Mouse (Mus musculus): ENCODE data around the gene Gm6034. TPM values are rescaled to one million over a fixed set of nuclear protein-coding genes. Genes with fewer than 3 reads are reported as not detected.
"Not testable (repeated sequence)": the region's sequence is repeated elsewhere in the genome, so short reads cannot be mapped to it uniquely, and the experiment has no call there.

Gm6034 gene
- polyA plus RNA-seq, 1 experiment from 2014 or later, result not detected

DNA sequence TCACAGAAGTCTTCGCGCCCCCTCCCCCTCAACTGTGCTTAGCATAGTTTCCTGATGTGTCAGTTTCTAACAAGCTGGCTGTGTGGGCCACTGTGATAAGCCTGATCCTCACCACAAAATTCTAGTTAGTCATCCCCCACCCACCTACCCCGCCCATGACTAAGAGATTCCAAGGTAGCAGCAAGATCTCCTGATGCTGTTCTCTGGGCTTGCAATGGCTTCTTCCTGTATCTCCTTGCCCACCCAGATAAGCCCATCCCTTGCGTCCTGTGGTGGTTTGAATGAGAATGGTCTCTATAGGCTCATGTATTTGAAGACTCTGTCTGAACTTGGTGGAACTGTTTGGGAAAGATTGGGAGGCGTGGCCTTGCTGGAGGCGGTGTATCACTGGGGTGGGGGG, 40.8 kb upstream of the Gm6034 start:
- no peak overlapping the region for H3K27ac ChIP-seq
- H3K9ac ChIP-seq, result no peak overlapping the region
- no peak overlapping the region for H3K4me2 ChIP-seq
- WGBS, result 94% methylated on average over 6 of the region's 6 CpGs
- no peak overlapping the region for H3K4me3 ChIP-seq
- peaks cover 7% of the 10 kb centered on the region; the same call in 1 of the 2 replicates for H3K4me1 ChIP-seq
- H3K27me3 ChIP-seq, result no peaks in the 10 kb centered on the region
- ATAC-seq (ENCODE audit: insufficient number of reproducible peaks, insufficient read depth, low FRiP score, low TSS enrichment, low read depth), result no peak
- H3K9me3 ChIP-seq, result no peaks in the 10 kb centered on the region
- peaks cover 5% of the 10 kb centered on the region for H3K36me3 ChIP-seq

DNA sequence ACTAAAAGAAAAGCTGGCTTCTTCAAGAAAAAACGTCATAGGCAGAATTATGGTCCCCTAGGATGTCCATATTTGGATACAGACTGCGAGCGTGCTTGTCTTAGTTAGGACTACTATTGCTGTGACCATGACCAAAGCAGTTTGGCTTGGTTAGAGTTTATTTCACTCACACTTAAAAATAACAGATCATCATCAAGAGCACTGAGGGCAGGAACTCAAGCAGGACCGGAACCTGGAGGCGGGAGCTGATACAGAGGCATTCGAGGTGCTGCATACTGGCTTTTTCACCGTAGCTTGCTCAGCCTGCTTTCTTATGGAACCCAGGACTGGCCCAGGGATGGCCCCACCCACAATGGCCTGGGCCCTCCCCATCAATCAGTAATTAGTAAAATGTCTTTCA, 39.4 kb upstream of the Gm6034 start:
- Histone ChIP-seq H3K9ac (no peak overlapping the region), H3K36me3 (peaks cover 5% of the 10 kb centered on the region), H3K4me2 (no peak overlapping the region), H3K4me3 (no peak overlapping the region), H3K9me3 (no peaks in the 10 kb centered on the region), H3K27ac (no peak overlapping the region), H3K4me1 (no peaks in the 10 kb centered on the region), H3K27me3 (no peaks in the 10 kb centered on the region)
- 90% methylated on average over 7 of the region's 7 CpGs for WGBS
- no peak for ATAC-seq (ENCODE audit: insufficient number of reproducible peaks, insufficient read depth, low FRiP score, low TSS enrichment, low read depth)

DNA sequence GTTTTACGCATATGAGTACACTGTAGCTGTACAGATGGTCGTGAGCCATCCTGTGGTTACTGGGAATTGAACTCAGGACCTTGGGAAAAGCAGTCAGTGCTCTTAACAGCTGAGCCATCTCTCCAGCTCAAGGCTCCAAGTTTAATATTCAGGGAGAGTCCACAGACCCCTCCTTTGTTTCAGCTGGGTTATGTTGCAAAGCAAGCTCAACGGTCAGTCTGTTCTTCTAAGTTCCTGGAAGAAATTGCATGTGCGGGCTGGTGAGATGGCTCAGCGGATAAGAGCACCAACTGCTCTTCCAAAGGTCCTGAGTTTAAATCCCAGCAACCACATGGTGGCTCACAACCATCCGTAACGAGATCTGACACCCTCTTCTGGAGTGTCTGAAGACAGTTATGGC, 38.4 kb upstream of the Gm6034 start:
- H3K27ac ChIP-seq; ATAC-seq (ENCODE audit: insufficient number of reproducible peaks, insufficient read depth, low FRiP score, low TSS enrichment, low read depth); H3K4me1 ChIP-seq; H3K9ac ChIP-seq; H3K4me3 ChIP-seq; H3K36me3 ChIP-seq; H3K4me2 ChIP-seq; H3K9me3 ChIP-seq; H3K27me3 ChIP-seq: not testable (repeated sequence)
- WGBS, result 95% methylated on average over 7 of the region's 7 CpGs

DNA sequence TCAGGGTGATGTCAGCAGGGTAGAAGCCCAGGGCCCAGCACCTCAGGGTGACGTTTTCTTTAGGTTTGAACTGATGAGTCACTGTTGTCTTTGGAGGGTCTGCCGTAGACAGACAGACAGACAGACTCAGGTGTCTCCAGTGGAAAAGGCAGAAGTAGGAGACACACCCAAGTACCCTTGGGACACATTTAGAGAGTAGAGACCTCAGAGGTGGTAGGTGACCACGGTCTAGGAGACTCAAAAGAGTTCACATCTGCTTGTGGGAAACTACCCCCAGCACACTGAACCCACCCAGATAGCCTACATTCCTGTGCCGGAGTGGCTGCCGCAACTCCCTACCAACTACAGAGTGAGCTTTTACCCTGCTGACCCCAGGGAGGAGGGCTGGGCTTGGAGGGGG, 27.8 kb upstream of the Gm6034 start:
- Histone ChIP-seq H3K9ac (no peak overlapping the region), H3K9me3 (no peaks in the 10 kb centered on the region), H3K27ac (no peak overlapping the region), H3K4me2 (no peak overlapping the region), H3K36me3 (peaks cover 19% of the 10 kb centered on the region), H3K27me3 (no peaks in the 10 kb centered on the region), H3K4me1 (no peaks in the 10 kb centered on the region), H3K4me3 (no peak overlapping the region)
- ATAC-seq (ENCODE audit: insufficient number of reproducible peaks, insufficient read depth, low FRiP score, low TSS enrichment, low read depth), result no peak
- whole genome bisulfite sequencing, result 95% methylated on average over 5 of the region's 5 CpGs

DNA sequence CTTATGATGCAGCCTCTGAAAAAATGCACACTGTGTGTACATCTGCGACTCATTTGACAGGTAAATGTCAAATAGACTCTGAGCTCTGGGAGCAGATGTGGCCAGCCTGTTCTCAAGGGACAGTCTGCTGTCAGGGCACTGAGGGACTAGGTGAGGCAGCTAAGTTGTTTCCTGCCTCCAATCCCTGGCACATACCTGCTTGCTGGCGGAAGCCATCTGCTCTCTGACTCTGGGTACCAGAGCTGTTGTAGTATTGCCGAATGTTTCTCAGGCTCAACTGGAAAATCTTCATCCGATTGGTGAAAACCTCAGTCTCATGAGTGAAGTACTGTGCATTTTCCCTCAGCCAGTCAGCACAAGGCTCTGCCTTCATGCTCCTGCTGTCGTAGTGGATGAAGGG, 25.7 kb upstream of the Gm6034 start:
- 88% methylated on average over 5 of the region's 5 CpGs for WGBS
- Histone ChIP-seq H3K4me2 (no peak overlapping the region), H3K4me1 (peaks cover 3% of the 10 kb centered on the region; the same call in 1 of the 2 replicates), H3K27ac (no peak overlapping the region), H3K9ac (no peak overlapping the region), H3K27me3 (no peaks in the 10 kb centered on the region), H3K36me3 (peaks cover 19% of the 10 kb centered on the region), H3K4me3 (no peak overlapping the region), H3K9me3 (no peaks in the 10 kb centered on the region)
- ATAC-seq (ENCODE audit: insufficient number of reproducible peaks, insufficient read depth, low FRiP score, low TSS enrichment, low read depth), result no peak

DNA sequence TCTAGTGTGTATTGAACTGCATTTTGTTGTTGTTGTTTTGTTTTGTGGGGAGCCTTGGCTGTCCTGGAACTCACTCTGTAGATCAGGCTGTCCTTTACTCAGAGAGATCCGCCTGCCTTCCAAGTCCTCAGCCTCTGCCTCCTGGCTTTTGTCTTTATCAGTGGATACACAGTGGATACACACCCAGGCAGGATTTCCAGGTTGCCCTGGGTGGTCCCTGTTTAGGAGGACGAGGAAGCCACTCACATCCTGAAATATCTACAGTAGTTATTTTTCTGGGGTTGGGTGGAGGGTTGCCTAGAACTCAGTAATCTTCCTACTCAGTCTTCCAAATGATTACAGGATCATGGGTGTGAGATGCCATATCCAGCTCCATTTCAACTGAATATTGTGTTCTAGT, 23.8 kb upstream of the Gm6034 start:
- no peak for ATAC-seq (ENCODE audit: insufficient number of reproducible peaks, insufficient read depth, low FRiP score, low TSS enrichment, low read depth)
- peaks cover 19% of the 10 kb centered on the region for H3K36me3 ChIP-seq
- H3K9ac ChIP-seq, result no peak overlapping the region
- no peak overlapping the region for H3K4me2 ChIP-seq
- H3K27ac ChIP-seq, result no peak overlapping the region
- 62% methylated on average over 2 of the region's 2 CpGs for WGBS
- H3K4me1 ChIP-seq, result peaks cover 12% of the 10 kb centered on the region; the same call in 1 of the 2 replicates
- H3K4me3 ChIP-seq, result no peak overlapping the region
- H3K9me3 ChIP-seq, result no peaks in the 10 kb centered on the region
- H3K27me3 ChIP-seq, result no peaks in the 10 kb centered on the region

DNA sequence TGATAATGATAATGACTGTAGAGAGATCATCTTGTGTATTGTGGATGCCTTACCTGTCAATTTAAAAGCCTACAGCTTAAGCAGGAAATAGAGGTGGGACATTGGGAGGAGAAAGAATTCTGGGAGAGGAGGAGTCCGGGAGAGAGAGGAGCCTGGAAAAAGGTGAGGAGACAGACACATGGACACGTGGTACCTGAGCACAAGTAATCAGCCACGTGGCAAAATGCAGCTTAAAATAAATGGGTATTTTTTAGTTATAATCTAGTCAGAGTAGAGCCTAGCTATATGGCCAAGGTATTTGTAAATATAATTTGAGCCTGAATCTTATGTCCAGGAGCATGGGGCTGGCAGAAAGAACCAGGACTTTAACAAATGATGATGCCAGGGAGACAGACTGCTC, 23.2 kb upstream of the Gm6034 start:
- Histone ChIP-seq H3K4me3 (no peak overlapping the region), H3K9ac (no peak overlapping the region), H3K27ac (no peak overlapping the region), H3K4me2 (no peak overlapping the region), H3K36me3 (peaks cover 14% of the 10 kb centered on the region), H3K4me1 (peaks cover 14% of the 10 kb centered on the region; the same call in 1 of the 2 replicates), H3K27me3 (no peaks in the 10 kb centered on the region), H3K9me3 (no peaks in the 10 kb centered on the region)
- WGBS, result 68% methylated on average over 3 of the region's 3 CpGs
- no peak for ATAC-seq (ENCODE audit: insufficient number of reproducible peaks, insufficient read depth, low FRiP score, low TSS enrichment, low read depth)

DNA sequence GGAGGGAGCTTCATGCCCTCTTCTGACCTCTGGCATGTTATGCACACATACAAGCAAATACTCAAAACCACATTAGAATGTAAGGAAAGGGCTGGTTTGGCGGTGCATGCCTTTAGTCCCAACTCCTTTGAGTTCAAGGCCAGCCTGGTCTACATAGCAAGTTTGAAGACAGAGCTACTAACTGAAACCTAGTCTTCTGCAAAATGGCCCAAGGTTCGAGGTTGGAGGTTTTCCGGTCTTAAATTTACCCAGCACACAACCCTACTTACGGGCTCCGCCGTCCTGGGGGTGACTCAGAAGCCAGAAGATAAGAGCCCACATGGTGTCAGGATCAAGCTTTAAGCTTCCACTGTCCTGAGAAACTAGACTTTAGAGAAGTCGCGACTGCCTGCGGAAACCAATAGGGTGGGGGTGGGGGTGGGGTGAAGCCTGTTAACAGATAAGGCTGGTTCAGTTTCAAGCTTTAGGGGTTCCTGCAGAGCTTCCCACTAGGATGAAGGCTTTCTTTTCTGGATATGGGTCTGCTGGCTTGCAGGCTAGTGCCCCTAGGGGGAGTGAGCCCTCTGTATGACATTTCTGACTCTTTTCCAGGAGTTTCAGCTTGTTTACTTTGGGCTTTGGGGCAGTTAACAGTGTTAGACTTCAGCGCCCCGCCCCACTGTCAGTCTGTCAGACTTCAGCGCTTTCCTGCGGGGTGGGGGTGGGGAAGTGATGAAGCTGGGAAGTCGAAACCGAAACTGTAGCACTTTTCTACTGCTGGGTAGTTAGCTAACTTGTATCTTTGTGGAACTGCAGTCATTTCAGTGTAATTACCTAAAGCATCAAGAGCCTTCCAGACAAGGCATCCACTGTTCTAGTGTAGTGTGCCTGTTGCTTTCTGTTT, 22.3 kb upstream of the Gm6034 start, which contains the start of gene H2-T24:
Gene H2-T24 (minus strand): TSS at position 370 of the 883 bp plus-strand sequence.
- peak within 1 kb of the TSS; percentile 10; the same call in 1 of the 2 replicates for H3K4me3 ChIP-seq
- peaks cover 5% of the 10 kb centered on the region for H3K36me3 ChIP-seq
- no peak within 1 kb of the TSS; the same call in 1 of the 2 replicates for H3K27ac ChIP-seq
- H3K4me1 ChIP-seq, result peaks cover 14% of the 10 kb centered on the region; the same call in 1 of the 2 replicates
- H3K9ac ChIP-seq, result 0 out of 2 replicates have a peak within 1 kb of the TSS, but pooled peaks have one; percentile 16
- no peak for ATAC-seq (ENCODE audit: insufficient number of reproducible peaks, insufficient read depth, low FRiP score, low TSS enrichment, low read depth)
- H3K9me3 ChIP-seq, result no peaks in the 10 kb centered on the region
- no peaks in the 10 kb centered on the region for H3K27me3 ChIP-seq
- 39% methylated on average over 15 of the region's 15 CpGs for WGBS
- H3K4me2 ChIP-seq, result peak within 1 kb of the TSS; percentile 43

DNA sequence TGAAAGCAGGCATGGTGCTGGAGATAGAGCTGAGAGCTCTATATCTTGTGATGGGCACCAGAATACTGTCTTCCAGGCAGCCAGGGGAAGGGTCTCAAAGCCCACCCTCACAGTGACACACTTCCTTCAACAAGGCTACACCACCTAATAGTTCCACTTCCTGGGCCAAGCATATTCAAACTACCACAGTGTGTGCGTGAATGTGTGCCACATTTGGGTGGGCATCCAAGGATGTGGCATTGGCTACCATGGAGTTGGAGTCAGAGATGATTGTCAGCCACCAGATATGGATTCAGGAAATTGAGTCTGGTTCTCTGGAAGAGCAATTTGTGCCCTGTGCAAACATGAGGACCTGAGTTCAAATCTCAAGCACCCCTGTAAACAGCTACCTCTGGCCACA, 21.5 kb upstream of the Gm6034 start:
- no peak for ATAC-seq (ENCODE audit: insufficient number of reproducible peaks, insufficient read depth, low FRiP score, low TSS enrichment, low read depth)
- peaks cover 14% of the 10 kb centered on the region; the same call in 1 of the 2 replicates for H3K4me1 ChIP-seq
- H3K9me3 ChIP-seq, result no peaks in the 10 kb centered on the region
- no peaks in the 10 kb centered on the region for H3K27me3 ChIP-seq
- H3K9ac ChIP-seq, result no peak overlapping the region
- no peaks in the 10 kb centered on the region for H3K36me3 ChIP-seq
- H3K4me3 ChIP-seq, result no peak overlapping the region
- H3K27ac ChIP-seq, result no peak overlapping the region
- 92% methylated on average over 1 of the region's 1 CpGs for WGBS
- no peak overlapping the region for H3K4me2 ChIP-seq

DNA sequence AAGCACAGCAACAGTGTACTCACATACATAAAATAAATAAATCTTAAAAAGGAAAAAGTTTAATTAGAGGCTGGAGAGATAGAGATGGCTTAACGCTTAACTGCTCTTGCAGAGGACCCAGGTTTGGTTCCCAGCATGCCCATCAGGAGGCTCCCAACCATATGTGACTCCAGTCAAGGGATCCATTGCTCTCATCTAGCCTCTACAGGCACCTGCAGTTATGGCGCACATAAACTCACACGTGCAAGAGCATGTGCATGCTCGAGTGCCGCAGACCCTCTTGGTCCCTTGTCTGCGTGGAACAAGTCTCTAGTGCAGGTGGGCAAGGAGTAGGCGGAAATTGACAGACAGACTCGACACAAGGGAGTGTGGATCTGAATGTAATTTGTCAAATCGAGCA, 20.7 kb upstream of the Gm6034 start:
- 92% methylated on average over 9 of the region's 9 CpGs for WGBS
- Histone ChIP-seq H3K36me3 (no peaks in the 10 kb centered on the region), H3K27me3 (no peaks in the 10 kb centered on the region), H3K4me1 (peaks cover 14% of the 10 kb centered on the region; the same call in 1 of the 2 replicates), H3K9ac (no peak overlapping the region), H3K9me3 (no peaks in the 10 kb centered on the region), H3K27ac (no peak overlapping the region), H3K4me3 (no peak overlapping the region), H3K4me2 (no peak overlapping the region)
- ATAC-seq (ENCODE audit: insufficient number of reproducible peaks, insufficient read depth, low FRiP score, low TSS enrichment, low read depth), result no peak

DNA sequence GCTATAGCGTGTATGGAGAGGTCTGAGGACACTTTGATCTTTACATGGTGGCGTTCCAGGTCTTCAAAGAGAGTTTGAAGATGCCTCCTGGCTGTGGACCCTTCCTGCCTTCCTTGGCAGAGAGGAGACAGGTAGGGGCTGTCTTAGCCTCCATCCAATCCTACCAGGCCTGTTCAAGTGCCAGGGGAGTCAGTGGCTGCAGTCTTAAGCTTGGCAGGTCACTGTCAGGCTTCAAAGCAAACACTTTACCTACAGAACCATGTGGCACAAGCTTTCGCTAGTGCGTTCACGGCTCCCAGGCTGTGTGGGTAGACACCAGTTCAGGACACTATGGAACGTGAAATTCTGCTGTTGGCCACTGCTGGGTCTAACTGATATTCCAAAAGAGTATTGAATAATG, 19.8 kb upstream of the Gm6034 start:
- Histone ChIP-seq H3K27ac (no peak overlapping the region), H3K4me1 (peaks cover 14% of the 10 kb centered on the region; the same call in 1 of the 2 replicates), H3K36me3 (no peaks in the 10 kb centered on the region), H3K9ac (no peak overlapping the region), H3K27me3 (no peaks in the 10 kb centered on the region), H3K9me3 (no peaks in the 10 kb centered on the region), H3K4me2 (no peak overlapping the region), H3K4me3 (no peak overlapping the region)
- ATAC-seq (ENCODE audit: insufficient number of reproducible peaks, insufficient read depth, low FRiP score, low TSS enrichment, low read depth), result no peak
- 88% methylated on average over 6 of the region's 6 CpGs for WGBS

Data from embryonic facial prominence, embryonic 13.5 days (tissue).